Mouse (Mus musculus): ENCODE results near the gene Asrgl1.
A peak's percentile ranks its signal among the peaks of the same experiment; 100 is the strongest.
"Not testable (repeated sequence)": the region's sequence is repeated elsewhere in the genome, so short reads cannot be mapped to it uniquely, and the experiment has no call there.

The Asrgl1 gene

GRCm38 (mm10) chr19:9135512-9136331 is at the start of gene Asrgl1:
Gene Asrgl1 (minus strand): TSS chr19:9135636.
- peak; percentile 94 to 95 for DNase-seq

GRCm38 (mm10) chr19:9146214-9146613 is 10.8 kb upstream of the Asrgl1 start:
- no peak for DNase-seq

GRCm38 (mm10) chr19:9143639-9144125 is 8.2 kb upstream of the Asrgl1 start:
- no peak for DNase-seq

DNA sequence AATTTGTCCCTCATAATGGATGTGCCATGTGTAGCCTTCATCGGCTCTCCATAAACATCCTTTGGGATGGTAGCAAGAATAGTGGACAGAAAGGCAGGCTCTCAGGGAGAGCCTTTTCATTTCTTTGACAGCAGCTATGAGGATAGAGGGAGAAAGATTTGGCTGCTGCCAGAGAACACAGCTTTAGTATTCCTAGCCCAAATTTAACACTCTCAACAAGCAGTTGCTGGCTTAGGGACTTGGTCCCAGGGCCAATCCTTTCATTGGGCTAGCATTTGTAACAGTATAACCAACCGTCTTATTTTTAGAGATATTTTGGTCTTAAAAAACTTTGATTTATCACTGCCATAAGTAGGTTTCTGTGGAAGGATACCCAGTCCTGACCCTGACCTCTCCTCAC is 7.8 kb upstream of the Asrgl1 start:
- DNase-seq = no peak

- DNase-seq = not testable (repeated sequence)
Observed at GRCm38 (mm10) chr19:9140361-9140760, 4.9 kb upstream of the Asrgl1 start.

DNA sequence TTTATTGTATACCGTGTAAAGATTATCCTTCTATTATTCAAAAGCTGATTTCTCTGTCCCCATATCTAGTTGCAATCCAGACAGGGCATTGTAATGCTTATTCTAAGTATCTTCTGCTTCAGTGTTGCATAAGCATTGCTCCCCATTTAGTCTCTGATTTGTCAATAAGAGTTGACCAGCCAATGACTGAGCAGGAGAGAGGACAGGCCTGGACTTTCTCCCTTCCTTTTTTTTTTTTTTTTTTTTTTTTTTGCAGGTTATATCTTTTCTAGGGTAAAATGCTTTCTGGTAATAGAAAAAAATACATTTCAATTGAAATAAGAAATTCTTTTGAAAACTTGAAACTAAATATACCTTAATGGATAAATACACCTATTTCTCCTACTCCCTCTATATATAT is 1.7 kb upstream of the Asrgl1 start:
- DNase-seq = no peak

DNA sequence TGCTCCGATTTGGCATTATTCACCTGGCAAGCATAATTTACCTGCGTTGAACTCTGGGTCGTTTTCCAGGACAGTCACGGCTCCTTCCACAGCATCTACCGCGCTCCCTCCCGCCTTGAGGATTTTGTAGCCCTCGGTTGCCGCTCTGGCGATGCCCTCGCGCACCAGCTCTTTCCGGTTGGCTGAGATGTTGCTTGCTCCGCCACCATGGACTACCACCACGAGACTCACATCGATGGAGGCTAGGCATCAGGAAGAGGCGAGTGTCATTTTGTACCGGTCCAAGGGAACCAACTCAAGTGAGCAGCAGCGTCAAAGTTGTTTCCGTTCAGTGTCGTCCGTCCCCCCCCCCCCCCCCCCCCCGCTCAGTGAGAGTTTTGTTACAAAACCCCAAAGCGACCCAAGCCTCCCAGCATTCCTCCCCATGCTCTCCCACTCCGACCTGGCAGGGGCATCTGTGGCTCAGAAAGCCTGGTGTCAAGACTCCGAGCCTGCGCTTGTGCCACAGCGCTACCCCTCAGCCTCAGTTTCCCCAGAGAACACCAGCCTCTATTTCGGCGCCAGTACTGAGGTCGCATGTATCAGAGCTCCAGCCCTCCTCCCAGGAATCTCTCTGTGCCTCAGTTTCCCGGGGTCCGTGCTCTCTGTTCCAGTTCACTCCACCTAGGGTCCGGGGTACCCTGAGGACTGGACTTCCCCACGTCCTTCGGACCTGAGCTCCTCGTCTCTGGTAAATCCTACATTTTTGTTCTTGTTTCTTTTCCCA is 507 bp downstream of the Asrgl1 start:
- DNase-seq = peak; percentile 69 to 72

- no peak for DNase-seq
Observed at GRCm38 (mm10) chr19:9129996-9130395, 5.4 kb downstream of the Asrgl1 start.

GRCm38 (mm10) chr19:9128499-9129194 is 6.8 kb downstream of the Asrgl1 start:
- DNase-seq = peak; percentile 34 to 67

- not testable (repeated sequence) for DNase-seq
Observed at GRCm38 (mm10) chr19:9123986-9124385, 11.4 kb downstream of the Asrgl1 start.

DNA sequence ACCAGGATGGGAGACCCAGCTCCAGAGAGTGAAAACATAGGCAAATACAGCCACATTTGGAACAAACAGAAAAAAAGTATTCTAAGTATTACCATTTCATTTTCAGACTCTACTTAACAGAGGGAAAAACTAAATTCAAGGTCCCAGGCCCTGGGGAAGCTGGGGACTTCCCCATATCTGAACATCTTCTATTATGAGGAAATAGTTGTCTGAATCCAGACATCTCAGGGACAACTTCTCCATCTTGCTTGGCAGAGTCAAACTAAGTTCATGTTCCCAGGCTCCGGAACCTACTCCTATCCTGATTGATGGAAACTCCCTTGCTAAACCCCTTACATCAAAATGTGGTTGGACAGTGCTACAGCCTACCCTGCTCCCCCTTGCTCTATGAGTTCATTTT is 13.0 kb downstream of the Asrgl1 start:
- DNase-seq = no peak

- DNase-seq = no peak
Observed at GRCm38 (mm10) chr19:9119655-9120425, 15.6 kb downstream of the Asrgl1 start.

GRCm38 (mm10) chr19:9117275-9117674 is 18.2 kb downstream of the Asrgl1 start:
- no peak for DNase-seq

- no peak for DNase-seq
Observed at GRCm38 (mm10) chr19:9116268-9116667, 19.2 kb downstream of the Asrgl1 start.

DNA sequence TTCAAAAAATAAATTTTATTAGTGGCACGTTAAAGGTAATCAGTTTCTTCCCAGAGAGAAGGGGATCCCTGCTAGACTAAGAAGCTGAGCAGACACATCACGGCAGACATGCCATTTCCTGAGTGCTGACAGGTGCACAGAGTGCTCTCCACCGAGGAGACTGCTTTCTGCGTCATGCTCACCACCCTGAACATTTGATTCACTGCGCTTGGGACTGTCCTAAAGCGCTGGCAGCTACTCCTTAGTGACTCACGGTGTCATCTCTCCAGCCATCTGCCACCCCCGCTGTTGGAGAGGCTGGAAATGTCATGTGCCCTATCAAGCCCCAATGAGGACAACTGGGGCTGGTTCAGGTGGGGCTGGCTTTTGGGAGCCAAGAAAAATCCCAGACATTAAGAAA is 23.4 kb downstream of the Asrgl1 start:
- peak; percentile 73 to 79 for DNase-seq

GRCm38 (mm10) chr19:9110182-9110869 is 25.1 kb downstream of the Asrgl1 start:
- peak; percentile 55 to 71 for DNase-seq

DNA sequence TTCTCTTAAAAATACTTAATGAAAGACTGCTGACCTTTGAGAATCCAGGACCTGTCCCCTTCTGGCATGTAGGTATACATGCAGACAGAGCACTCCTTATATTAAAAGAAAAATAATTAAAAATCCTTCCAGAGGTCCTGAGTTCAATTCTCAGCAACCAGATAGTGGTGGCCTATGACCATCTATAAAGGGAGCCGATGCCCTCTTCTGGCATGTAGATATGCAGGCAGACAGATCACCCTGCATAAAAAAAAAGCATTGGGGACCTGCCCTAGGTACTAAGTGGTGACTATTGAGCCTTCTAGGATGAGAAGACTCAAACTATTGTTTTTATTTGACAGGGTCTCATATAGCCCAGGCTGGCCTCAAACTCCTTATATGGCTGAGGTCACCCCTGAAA is 26.9 kb downstream of the Asrgl1 start:
- DNase-seq = no peak

DNA sequence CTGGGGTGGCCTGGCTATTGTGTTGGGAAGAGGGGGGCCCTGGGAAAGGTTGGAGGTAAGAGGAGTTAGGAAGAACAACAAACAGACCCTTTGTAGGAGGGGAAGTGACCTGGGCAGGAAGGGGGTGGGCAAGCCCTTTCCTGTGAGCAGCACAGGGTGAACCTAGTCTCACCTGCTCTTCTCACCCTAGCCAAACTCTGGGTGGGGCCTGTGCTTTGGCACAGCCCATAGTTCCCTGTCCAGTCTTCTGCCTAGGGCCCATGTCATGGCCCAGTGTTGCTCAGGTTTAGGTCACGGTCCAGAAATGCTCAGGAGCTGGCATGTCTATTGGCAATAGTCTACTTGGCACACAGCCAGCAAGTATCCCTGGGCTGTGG is 28.1 kb downstream of the Asrgl1 start:
- DNase-seq = peak in 1 of 2 experiments; percentile 28

DNA sequence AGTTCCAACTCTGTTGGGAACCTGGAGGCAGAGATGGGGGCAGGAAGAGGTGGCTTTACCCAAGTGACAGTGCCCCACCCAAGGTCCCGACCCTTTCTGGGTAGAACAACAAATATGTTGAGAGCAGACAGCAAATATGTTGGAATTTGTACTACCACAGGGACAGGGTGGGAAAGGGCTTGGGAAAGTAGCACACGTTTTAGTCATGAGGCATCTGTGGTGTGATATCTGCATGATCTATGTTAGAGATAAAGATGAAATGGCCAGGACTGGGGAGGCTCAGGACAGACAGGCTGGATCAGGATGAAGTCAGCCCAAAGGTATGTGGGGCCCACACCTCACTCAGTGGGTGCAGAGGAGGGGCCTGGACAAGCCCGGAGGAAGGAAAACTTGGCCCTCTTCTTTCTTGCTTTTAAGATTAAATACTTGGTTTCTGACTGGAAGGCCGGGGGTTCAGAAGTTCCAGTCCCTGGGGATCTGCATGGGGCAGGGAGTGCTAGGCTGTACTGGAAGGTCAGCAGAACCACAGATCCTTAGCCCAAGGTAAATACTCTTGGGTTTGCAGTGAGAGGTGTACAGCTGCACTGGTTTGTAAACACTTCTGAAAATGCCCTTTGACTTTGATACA is 28.6 kb downstream of the Asrgl1 start:
- DNase-seq = no peak

- DNase-seq = no peak
Observed at GRCm38 (mm10) chr19:9106096-9106495, 29.3 kb downstream of the Asrgl1 start.

DNA sequence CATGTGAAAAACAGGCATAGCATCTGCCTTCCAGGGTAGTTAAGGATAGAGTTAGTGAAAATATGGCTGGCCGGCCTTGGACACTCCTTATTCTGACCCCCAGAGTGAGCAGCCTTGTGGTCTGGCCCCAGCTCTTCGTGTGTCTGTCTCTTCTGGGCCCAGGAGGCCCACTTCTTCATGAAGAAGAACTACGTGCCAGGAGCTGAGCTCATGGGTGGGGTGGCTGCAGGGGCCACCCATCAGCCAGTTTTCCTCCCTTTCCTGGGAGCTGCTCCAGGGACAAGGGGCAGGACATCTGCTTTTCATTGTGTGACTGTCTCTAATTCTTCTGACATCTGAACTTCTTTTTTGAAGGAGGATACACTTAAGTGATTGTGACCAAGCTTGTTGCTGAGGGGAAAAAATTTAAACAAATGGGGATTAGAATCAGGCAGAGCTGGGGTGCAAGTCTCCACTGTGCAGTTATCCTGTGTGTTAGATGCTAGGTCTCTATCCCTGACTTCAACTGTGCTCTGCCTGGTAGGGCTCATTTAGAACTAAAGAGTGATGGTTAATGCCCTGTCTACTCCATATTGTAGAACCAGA is 30.2 kb downstream of the Asrgl1 start:
- no peak for DNase-seq

All from cerebellum, postnatal 14 days (tissue).